ENCODE assay signal across 23 mouse cellular contexts in genomic region chr17:33645073-33645472, GRCm38 (mm10). TPM values are rescaled to one million over a fixed set of nuclear protein-coding genes. Genes with fewer than 3 reads are reported as not detected.
A peak's percentile ranks its signal among the peaks of the same experiment; 100 is the strongest.
DNase-seq lines count a peak whose midpoint lies in the region; ATAC-seq and TF ChIP-seq lines count a peak whose summit lies in the region.
"Had no signal": no experiment of that assay in that cellular context is flagged by ENCODE, and none has a peak within 500 bp of the region (broad histone marks: within the 10 kb centered on the region; RNA-seq: fewer than 3 reads in every experiment).

No protein-coding gene starts in this region.

- TF ChIP-seq EP300 in heart, postnatal 0 days (IDR thresholded peaks at IDR 0.05; ENCODE audit: low read depth), result no peak

- no peak overlapping the region for H3K9ac ChIP-seq in heart, postnatal 0 days (replicated peaks; ENCODE audit: low read depth, low read length)
- H3K9ac ChIP-seq: embryonic facial prominence, embryonic 12.5 days; embryonic facial prominence, embryonic 15.5 days; forebrain, postnatal 0 days; heart, embryonic 12.5 days; heart, embryonic 15.5 days; hindbrain, embryonic 13.5 days; intestine, embryonic 15.5 days had no signal

- H3K27me3 ChIP-seq in heart, postnatal 0 days (ENCODE audit: control insufficient read depth, insufficient read depth, low read length), result no peaks in the 10 kb centered on the region
- H3K27me3 ChIP-seq: embryonic facial prominence, embryonic 12.5 days; embryonic facial prominence, embryonic 15.5 days; heart, embryonic 12.5 days; heart, embryonic 15.5 days; hindbrain, embryonic 13.5 days; intestine, embryonic 15.5 days had no signal

- H3K36me3 ChIP-seq in heart, postnatal 0 days (replicated peaks; ENCODE audit: control insufficient read depth, insufficient read depth, low read length), result peaks cover 80% of the 10 kb centered on the region

- H3K9me3 ChIP-seq in heart, postnatal 0 days (replicated peaks; ENCODE audit: control insufficient read depth, low read length), result no peaks in the 10 kb centered on the region
- H3K9me3 ChIP-seq: embryonic facial prominence, embryonic 12.5 days; embryonic facial prominence, embryonic 15.5 days; heart, embryonic 12.5 days; heart, embryonic 15.5 days; hindbrain, embryonic 10.5 days; hindbrain, embryonic 13.5 days; intestine, embryonic 15.5 days had no signal

- intact Hi-C loops in gastrocnemius, adult 2 months (cut with DNase I), result no loop called here
- intact Hi-C loops in gastrocnemius, postnatal 14 days (cut with DNase I; ENCODE audit: low total_unique reads), result no loop called here

- no peak for TF ChIP-seq CTCF in gastrocnemius, adult 2 months (IDR thresholded peaks at IDR 0.05)
- no peak for TF ChIP-seq CTCF in heart, postnatal 0 days (IDR thresholded peaks at IDR 0.05; ENCODE audit: low read depth)
- no peak for TF ChIP-seq CTCF in brain, embryonic 14.5 days (IDR thresholded peaks at IDR 0.05; ENCODE audit: borderline replicate concordance, extremely low read depth, insufficient read depth, insufficient read length)

- H3K4me3 ChIP-seq in gastrocnemius, adult 2 months, result no peak overlapping the region
- H3K4me3 ChIP-seq in heart, postnatal 0 days (ENCODE audit: low read depth, low read length), result no peak overlapping the region
- H3K4me3 ChIP-seq: embryonic facial prominence, embryonic 12.5 days; embryonic facial prominence, embryonic 15.5 days; heart, embryonic 12.5 days; heart, embryonic 15.5 days; hindbrain, embryonic 10.5 days; hindbrain, embryonic 13.5 days; intestine, embryonic 15.5 days had no signal

- no peak overlapping the region for H3K27ac ChIP-seq in gastrocnemius, adult 2 months
- H3K27ac ChIP-seq in heart, postnatal 0 days (ENCODE audit: low read depth), result no peak overlapping the region
- H3K27ac ChIP-seq: embryonic facial prominence, embryonic 12.5 days; embryonic facial prominence, embryonic 15.5 days; heart, embryonic 15.5 days; hindbrain, embryonic 10.5 days; hindbrain, embryonic 13.5 days; intestine, embryonic 15.5 days had no signal

- H3K4me1 ChIP-seq in heart, postnatal 0 days (ENCODE audit: control insufficient read depth, insufficient read depth), result no peaks in the 10 kb centered on the region
- H3K4me1 ChIP-seq: embryonic facial prominence, embryonic 12.5 days; embryonic facial prominence, embryonic 15.5 days; heart, embryonic 12.5 days; heart, embryonic 15.5 days; hindbrain, embryonic 13.5 days; intestine, embryonic 15.5 days had no signal

- peak; percentile 53; the same call in 1 of the 2 replicates for ATAC-seq in heart, postnatal 0 days (ENCODE audit: insufficient read depth, low read depth)
- ATAC-seq: activated CD4-positive, CD25-positive, alpha-beta regulatory T cell, adult 4 months; forebrain, embryonic 14.5 days; forebrain, postnatal 0 days; hindbrain, embryonic 16.5 days; intestine, embryonic 15.5 days had no signal

- DNase-seq in gastrocnemius, adult 2 months, result peak; percentile 21
- no peak for DNase-seq in gastrocnemius, postnatal 14 days
- DNase-seq in heart, postnatal 0 days (ENCODE audit: low spot score), result no peak
- DNase-seq in heart, adult 9 months (ENCODE audit: low spot score in 2 of 2), result no peak
- DNase-seq in brain, embryonic 14.5 days (ENCODE audit: low read depth), result peak; percentile 4
- DNase-seq in cerebellum, adult 11 months, result no peak
- DNase-seq: adrenal gland, adult 8-10 months; adrenal gland, postnatal 25 days; cerebellum, postnatal 14 days; forebrain, postnatal 0 days; gastrocnemius, postnatal 36 days; kidney, adult 11 months; kidney, adult 8-10 months had no signal

- no peak overlapping the region for H3K4me2 ChIP-seq in heart, postnatal 0 days (ENCODE audit: low read depth, low read length)
- H3K4me2 ChIP-seq: embryonic facial prominence, embryonic 12.5 days; embryonic facial prominence, embryonic 15.5 days; heart, embryonic 12.5 days; heart, embryonic 15.5 days; hindbrain, embryonic 13.5 days; intestine, embryonic 15.5 days had no signal

- WGBS in heart, postnatal 0 days, result 75% methylated on average over 8 of the region's 8 CpGs

- no peak for TF ChIP-seq POLR2A in brain, embryonic 14.5 days (IDR thresholded peaks at IDR 0.05; ENCODE audit: borderline replicate concordance, extremely low read depth, insufficient read depth, insufficient read length, poor library complexity, severe bottlenecking)

RNA-seq across cellular contexts. Expression of gene Pram1, which starts 7.2 kb away (rescaled TPM):
- total RNA-seq in gastrocnemius, adult 2 months (2021), result under 1 TPM in 1 of 2 experiments, not detected in 1; 0.17 TPM
- total RNA-seq in gastrocnemius, postnatal 14 days (2021), result not detected
- total RNA-seq in heart, postnatal 0 days (2014; rRNA removed; ENCODE audit: low replicate concordance), result not detected in 2 replicates
- 0.08 and 0.29 TPM in 2 replicates for polyA plus RNA-seq in heart, postnatal 0 days (2015; fragmentation: Nextera tagmentation; extraction: Ambion mirVana)
- 0.76 and 0.82 TPM in 2 replicates for polyA plus RNA-seq in brain, embryonic 14.5 days (2012; rRNA removed)
- total RNA-seq: forebrain, postnatal 0 days; gastrocnemius, postnatal 36 days had no signal

RNA-seq across cellular contexts. Expression of gene Zfp414, which starts 16.2 kb away (rescaled TPM):
- total RNA-seq in gastrocnemius, adult 2 months (2021), result 1 to 10 TPM; 5.4 to 8.2 TPM
- total RNA-seq in gastrocnemius, postnatal 14 days (2021), result 10 to 100 TPM in 1 of 2 experiments, 1 to 10 TPM in 1; 9.9 to 13.1 TPM
- total RNA-seq in heart, postnatal 0 days (2014; rRNA removed; ENCODE audit: low replicate concordance), result 29.0 and 39.9 TPM in 2 replicates
- 20.3 and 21.4 TPM in 2 replicates for polyA plus RNA-seq in heart, postnatal 0 days (2015; fragmentation: Nextera tagmentation; extraction: Ambion mirVana)
- polyA plus RNA-seq in brain, embryonic 14.5 days (2012; rRNA removed), result 120 and 156 TPM in 2 replicates

RNA-seq across cellular contexts. Expression of gene Hnrnpm, which starts 41.6 kb away (rescaled TPM):
- 10 to 100 TPM; 79.1 to 95.6 TPM for total RNA-seq in gastrocnemius, adult 2 months (2021)
- 10 to 100 TPM; 58.8 to 69.1 TPM for total RNA-seq in gastrocnemius, postnatal 14 days (2021)
- total RNA-seq in heart, postnatal 0 days (2014; rRNA removed; ENCODE audit: low replicate concordance), result 47.1 and 54.3 TPM in 2 replicates
- 139 and 151 TPM in 2 replicates for polyA plus RNA-seq in heart, postnatal 0 days (2015; fragmentation: Nextera tagmentation; extraction: Ambion mirVana)
- 206 and 243 TPM in 2 replicates for polyA plus RNA-seq in brain, embryonic 14.5 days (2012; rRNA removed)

Comparison
In these comparisons a context has a peak if more than half of its experiments do, and no peak if none do; other contexts are left out.
1. DNase-seq: peak in gastrocnemius, adult 2 months (single experiment) and brain, embryonic 14.5 days (single experiment); none in gastrocnemius, postnatal 14 days (single experiment), heart, postnatal 0 days (single experiment), heart, adult 9 months (0 of 2) and cerebellum, adult 11 months (single experiment).